Mouse (Mus musculus) E14TG2a.4 (cell line): Measurements from ENCODE around the gene Rnf32.
A peak's percentile ranks its signal among the peaks of the same experiment; 100 is the strongest.

Source experiments
- H3K27me3 ChIP-seq: 2 replicates; pipeline ENCODE4 v1.6.1; 2014; ENCODE audit warnings: low read length, control low read depth; ENCODE audit not compliant: insufficient read depth
- H3K36me3 ChIP-seq: 2 replicates; pipeline ENCODE4 v1.6.1; 2014; ENCODE audit warnings: low read length, control low read depth; ENCODE audit not compliant: insufficient read depth
- H3K4me1 ChIP-seq: replicated peaks from 2 replicates; pipeline ENCODE4 v1.6.1; 2014; ENCODE audit warnings: low read depth, low read length, control low read depth
- H3K4me3 ChIP-seq: replicated peaks from 2 replicates; pipeline ENCODE4 v1.5.1; 2014; ENCODE audit warnings: mild to moderate bottlenecking, low read length
- H3K9me3 ChIP-seq: 2 replicates; pipeline ENCODE4 v1.6.1; 2014; ENCODE audit warnings: low read length, control low read depth
- CTCF ChIP-seq: conservative IDR thresholded peaks from 2 replicates; pipeline ENCODE4 v1.5.1; 2014; ENCODE audit warnings: low read length
- NANOG ChIP-seq: IDR thresholded peaks from 2 replicates; pipeline ENCODE4 v1.6.1; 2014; ENCODE audit warnings: borderline replicate concordance, low read length, mixed read lengths
- POU5F1 ChIP-seq: IDR thresholded peaks from 2 replicates; pipeline ENCODE4 v1.6.1; 2014; ENCODE audit warnings: low read length, borderline replicate concordance

The Rnf32 gene

DNA sequence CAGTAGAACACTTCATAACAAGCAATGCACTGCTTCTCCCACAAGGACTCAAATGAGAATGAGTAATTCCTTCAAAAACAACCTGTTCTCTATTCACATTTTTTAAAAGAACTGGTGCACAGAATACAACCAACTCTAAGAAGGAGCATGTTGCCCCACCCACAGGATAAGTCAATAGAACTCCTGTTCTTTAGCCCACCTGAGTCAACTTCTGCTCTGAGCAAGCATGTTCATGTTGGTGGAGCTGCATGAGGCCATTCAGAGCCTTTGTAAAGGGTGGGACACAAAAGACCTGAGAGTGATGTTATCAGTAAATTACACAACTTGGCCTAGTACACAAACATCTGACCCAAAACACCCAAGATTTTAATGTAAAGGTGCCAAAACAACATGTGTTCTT, 42.6 kb downstream of the Rnf32 start:
- TF ChIP-seq NANOG (no peak), POU5F1 (no peak), CTCF (no peak)
- H3K4me1 ChIP-seq = no peaks in the 10 kb centered on the region
- H3K27me3 ChIP-seq = no peaks in the 10 kb centered on the region
- H3K4me3 ChIP-seq = no peak overlapping the region
- no peaks in the 10 kb centered on the region for H3K9me3 ChIP-seq
- H3K36me3 ChIP-seq = no peaks in the 10 kb centered on the region

DNA sequence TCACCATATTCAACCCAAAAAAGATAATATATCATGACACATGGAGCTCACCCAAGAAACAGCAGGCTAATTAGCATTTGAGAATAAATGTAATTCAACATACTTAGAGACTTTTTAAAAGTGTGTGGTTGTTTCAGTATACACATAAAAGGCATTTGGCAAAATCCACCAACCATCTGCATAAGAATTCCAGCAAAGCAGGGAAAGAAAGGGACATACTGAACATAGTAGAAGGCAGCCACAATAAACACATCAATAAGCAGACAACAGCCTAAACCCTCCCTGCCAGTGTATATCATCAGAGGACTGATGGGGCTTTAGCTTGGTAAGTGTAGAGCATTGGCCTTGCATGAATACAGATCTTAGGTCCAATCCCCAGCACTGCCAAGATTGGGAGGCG, 49.0 kb downstream of the Rnf32 start:
- Histone ChIP-seq H3K36me3 (no peaks in the 10 kb centered on the region), H3K9me3 (no peaks in the 10 kb centered on the region), H3K27me3 (no peaks in the 10 kb centered on the region), H3K4me1 (no peaks in the 10 kb centered on the region), H3K4me3 (no peak overlapping the region)
- no peak for TF ChIP-seq NANOG

DNA sequence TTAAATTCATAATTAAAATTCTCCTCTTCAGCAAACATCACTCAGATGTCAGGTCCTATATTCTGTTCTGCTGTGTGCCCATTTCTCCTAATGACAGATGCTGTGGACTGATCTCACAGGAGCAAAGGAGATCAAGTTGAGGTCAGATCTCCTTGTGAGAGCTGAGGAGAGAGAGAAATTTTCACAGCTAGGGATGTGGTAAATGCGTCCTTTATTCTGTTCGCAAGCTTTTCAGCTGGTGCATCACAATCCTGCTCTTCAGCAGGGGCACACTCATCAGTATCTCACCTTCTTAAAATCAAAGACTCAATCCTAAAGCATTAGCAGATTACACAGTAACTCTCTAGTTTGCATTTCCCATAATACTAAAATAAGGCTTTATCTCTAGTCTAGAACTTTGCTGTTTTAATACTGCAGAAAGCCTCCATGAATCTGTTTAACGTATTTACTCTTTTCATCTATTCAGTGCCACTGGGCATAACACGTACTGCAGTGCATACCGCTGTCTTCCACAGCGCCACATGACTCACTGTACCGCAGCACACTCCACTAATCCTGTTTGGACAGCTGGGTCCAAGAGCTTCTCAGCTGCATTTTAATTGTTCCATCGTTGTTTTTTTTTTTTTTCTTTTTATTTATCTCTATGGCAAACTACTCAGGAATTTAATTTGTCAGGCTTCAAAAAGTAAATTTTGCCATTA, 55.2 kb downstream of the Rnf32 start:
- Histone ChIP-seq H3K27me3 (no peaks in the 10 kb centered on the region), H3K4me3 (no peak overlapping the region), H3K9me3 (no peaks in the 10 kb centered on the region), H3K36me3 (no peaks in the 10 kb centered on the region), H3K4me1 (peaks cover 21% of the 10 kb centered on the region)
- TF ChIP-seq CTCF = no peak
- no peak for TF ChIP-seq NANOG
- TF ChIP-seq POU5F1 = no peak

DNA sequence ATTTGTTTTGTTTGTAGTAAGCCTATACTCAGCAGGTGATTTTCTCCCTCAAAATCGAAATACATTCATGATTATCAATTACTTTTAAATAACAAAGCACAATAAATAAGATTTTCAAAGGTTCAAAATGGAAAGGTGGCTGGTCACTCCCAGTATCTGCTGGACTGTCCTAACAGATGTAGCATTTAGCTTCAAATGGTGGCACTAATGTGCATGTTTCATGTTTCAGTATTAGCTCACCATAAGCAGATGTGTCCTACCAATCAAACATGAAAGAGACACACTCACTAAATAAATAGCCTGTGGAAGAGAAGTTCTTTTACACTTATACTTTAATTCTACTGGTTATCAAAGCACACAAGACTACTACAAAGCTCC, 55.7 kb downstream of the Rnf32 start:
- no peaks in the 10 kb centered on the region for H3K36me3 ChIP-seq
- no peak for TF ChIP-seq NANOG
- TF ChIP-seq POU5F1 = no peak
- TF ChIP-seq CTCF = no peak
- no peak overlapping the region for H3K4me3 ChIP-seq
- no peaks in the 10 kb centered on the region for H3K27me3 ChIP-seq
- H3K4me1 ChIP-seq = peaks cover 21% of the 10 kb centered on the region
- no peaks in the 10 kb centered on the region for H3K9me3 ChIP-seq

DNA sequence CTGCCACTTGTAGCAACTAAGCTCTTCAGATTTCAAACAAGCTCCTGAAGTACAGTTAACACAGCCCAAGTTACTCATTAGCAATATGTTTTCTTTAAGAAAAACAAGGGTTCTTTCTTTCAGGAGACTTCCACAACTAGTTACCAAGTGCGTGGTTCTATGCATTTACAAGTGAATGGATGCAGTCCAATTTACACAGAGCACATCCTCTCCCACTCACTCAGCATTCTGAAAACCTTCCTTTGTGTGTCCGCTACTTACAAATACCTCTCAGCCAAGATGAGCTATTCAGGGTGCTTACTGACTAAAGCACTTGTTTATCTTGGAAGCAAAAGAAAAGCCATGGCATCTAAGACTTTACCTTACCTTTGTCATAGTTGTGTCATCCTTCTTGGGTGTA, 58.1 kb downstream of the Rnf32 start:
- H3K9me3 ChIP-seq = no peaks in the 10 kb centered on the region
- H3K27me3 ChIP-seq = no peaks in the 10 kb centered on the region
- H3K4me3 ChIP-seq = no peak overlapping the region
- TF ChIP-seq NANOG (peak; percentile 8; the same call in 1 of the 2 replicates), CTCF (no peak)
- H3K4me1 ChIP-seq = peaks cover 21% of the 10 kb centered on the region
- no peaks in the 10 kb centered on the region; the same call in 1 of the 2 replicates for H3K36me3 ChIP-seq

DNA sequence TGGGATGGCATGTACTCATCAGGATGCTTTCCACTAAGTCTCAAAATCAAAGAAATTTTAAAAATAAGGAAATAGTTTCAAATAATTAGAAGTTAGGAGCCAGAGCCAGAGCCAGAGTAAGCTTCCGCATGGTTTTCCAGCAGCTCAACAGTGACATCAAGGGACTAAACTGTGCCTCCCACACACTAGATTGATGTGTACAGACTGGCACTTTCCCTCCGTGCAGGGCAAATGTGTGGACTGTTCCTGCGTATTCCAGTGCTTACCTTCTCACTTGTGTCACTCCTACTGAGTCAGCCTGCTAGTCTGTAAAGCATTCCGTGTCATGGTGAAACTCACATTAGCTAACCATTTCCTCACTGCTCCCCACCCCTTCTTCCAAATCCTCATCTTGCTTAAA, 75.1 kb downstream of the Rnf32 start:
- Histone ChIP-seq H3K4me3 (no peak overlapping the region), H3K36me3 (no peaks in the 10 kb centered on the region), H3K27me3 (no peaks in the 10 kb centered on the region), H3K4me1 (no peaks in the 10 kb centered on the region), H3K9me3 (no peaks in the 10 kb centered on the region)
- no peak for TF ChIP-seq POU5F1
- TF ChIP-seq CTCF = no peak
- no peak for TF ChIP-seq NANOG

DNA sequence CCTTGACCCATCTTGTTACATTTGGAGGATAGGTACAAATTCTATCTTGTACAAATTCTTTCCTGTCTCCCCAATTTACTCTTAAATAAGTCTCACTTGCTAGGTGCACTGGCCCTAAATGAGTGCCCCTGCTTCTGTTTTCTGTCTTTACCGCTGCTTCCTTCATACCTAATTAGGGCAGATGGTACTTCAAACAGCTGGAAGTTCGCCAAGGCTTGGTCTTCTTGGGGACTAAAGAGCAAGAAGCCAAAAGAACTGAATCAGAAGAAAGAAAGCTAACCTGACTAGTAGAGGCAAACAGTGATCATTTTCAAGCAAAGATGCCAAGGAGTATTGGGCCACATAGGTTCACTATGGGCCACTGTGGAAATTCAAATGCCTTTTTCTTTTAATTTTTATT, 77.6 kb downstream of the Rnf32 start:
- H3K27me3 ChIP-seq = no peaks in the 10 kb centered on the region
- H3K4me3 ChIP-seq = no peak overlapping the region
- no peaks in the 10 kb centered on the region for H3K9me3 ChIP-seq
- no peak for TF ChIP-seq NANOG
- TF ChIP-seq CTCF = no peak
- no peak for TF ChIP-seq POU5F1
- no peaks in the 10 kb centered on the region for H3K4me1 ChIP-seq
- H3K36me3 ChIP-seq = no peaks in the 10 kb centered on the region

DNA sequence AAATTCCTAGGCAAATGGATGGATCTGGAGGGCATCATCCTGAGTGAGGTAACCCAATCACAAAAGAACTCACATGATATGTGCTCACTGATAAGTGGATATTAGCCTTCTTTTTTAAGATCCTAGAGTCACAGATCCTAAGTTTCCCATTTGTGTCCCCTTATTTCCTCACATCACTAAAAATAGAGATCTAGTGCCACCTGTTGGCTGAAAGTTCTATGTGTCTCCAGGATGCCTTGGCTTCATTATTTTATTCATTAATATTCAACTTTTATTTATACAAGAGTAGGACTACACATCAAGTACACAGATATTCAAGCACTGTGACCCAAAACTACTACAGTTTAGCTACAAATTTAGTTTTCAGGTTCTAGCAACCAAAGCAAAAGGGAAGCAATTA, 79.0 kb downstream of the Rnf32 start:
- Histone ChIP-seq H3K4me1 (no peaks in the 10 kb centered on the region), H3K4me3 (no peak overlapping the region), H3K9me3 (no peaks in the 10 kb centered on the region), H3K36me3 (no peaks in the 10 kb centered on the region), H3K27me3 (no peaks in the 10 kb centered on the region)
- no peak for TF ChIP-seq POU5F1
- peak; percentile 20 for TF ChIP-seq CTCF
- no peak for TF ChIP-seq NANOG
